Mouse (Mus musculus) frontal cortex, postnatal 10 days (tissue): ENCODE measurements around the gene Bmpr1b.

Source experiments
- DNase-seq, 2 experiments: peaks; one replicate each; pipeline ENCODE4 v3.0.0; 2022; ENCODE audit warnings: low spot score in 2 of 2, mixed read lengths in 1 of 2

Gene Bmpr1b

DNA sequence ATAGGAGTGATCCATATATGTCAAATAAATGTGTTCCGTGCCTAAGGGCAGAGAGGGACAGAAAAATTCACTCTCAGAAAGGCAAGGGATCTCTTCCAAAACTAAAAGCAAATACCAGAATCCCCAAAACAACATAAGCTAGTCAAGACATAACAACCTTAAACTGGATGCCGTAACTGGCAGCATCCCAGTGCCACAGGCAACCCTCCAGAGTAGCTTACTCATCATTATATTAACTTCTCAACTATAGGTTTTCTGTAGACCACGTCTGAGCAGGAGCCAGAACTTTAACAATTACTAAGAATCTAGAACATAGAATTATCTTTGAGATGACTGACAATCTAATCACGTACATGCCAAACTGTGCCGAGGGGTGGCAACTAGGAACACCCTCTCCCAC, 128.9 kb downstream of the Bmpr1b start:
- no peak for DNase-seq

- no peak for DNase-seq
These were observed 135.1 kb downstream of the Bmpr1b start for GRCm38 (mm10) chr3:142034160-142034559.

DNA sequence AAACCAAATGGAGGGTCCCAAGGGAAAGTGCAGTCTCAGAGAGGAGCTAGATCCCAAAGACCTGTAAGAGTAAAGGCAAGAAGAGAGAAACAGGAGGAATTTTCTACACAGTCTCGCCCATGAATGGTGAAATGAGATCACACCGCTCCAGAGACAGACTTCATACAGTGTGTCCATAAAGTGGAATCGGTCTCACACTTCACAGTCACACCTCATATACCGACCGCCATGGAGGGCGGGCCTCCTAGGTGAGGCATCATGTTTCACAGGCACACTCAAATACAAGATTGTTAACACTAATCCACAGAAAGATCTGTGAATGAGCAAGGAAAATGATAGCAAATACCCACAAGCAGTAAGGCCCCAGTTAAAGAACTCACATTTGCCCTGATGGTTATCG, 149.5 kb downstream of the Bmpr1b start:
- no peak for DNase-seq

- no peak for DNase-seq
These were observed 184.7 kb downstream of the Bmpr1b start for GRCm38 (mm10) chr3:141984548-141984947.

DNA sequence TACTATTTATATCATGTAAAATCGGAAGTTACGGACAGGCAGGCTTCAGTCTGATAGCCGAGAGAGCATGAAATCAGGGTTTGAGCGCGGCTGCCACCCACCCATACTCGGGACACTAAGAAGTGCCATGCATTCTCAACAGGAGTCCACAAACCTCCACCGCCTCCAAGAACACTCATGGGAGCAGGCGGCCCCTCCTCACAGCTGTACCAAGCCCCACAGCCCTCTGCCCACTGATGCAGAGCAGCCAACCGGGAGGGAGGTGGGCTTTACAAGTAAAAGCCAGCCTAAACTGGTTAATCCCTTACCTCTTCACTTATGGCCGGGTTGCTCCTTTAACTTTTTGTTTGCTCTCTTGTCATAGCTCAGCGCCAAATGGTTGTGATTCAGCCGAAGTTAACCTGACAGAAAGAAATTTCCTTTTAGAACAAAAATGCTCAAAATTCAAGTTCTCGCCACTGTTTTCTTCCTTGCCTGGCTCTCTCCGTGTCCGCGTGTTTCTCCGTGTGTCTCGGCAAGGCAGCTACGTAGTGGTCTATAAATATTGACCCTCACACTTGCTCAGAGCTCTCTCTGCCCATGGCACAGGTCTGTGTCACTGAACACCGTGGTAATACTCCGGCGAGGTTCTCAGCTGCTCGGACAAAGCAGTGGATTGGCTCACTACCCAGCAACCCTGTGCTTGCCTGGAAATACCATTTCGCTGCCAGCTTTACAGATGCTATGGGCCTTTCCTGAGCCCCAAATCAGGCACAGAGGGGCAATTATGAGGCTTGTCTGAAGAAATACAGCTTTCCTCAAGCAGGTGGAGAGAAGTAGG, 187.4 kb downstream of the Bmpr1b start:
- DNase-seq = peak in 1 of 2 experiments; percentile 11

- DNase-seq = no peak
These were observed 203.0 kb downstream of the Bmpr1b start for GRCm38 (mm10) chr3:141966244-141966643.

GRCm38 (mm10) chr3:141952931-141953330, 216.3 kb downstream of the Bmpr1b start:
- DNase-seq = no peak

GRCm38 (mm10) chr3:141950642-141951041, 218.6 kb downstream of the Bmpr1b start:
- DNase-seq = no peak

- DNase-seq = no peak
These were observed 220.7 kb downstream of the Bmpr1b start for GRCm38 (mm10) chr3:141948506-141948905.

DNA sequence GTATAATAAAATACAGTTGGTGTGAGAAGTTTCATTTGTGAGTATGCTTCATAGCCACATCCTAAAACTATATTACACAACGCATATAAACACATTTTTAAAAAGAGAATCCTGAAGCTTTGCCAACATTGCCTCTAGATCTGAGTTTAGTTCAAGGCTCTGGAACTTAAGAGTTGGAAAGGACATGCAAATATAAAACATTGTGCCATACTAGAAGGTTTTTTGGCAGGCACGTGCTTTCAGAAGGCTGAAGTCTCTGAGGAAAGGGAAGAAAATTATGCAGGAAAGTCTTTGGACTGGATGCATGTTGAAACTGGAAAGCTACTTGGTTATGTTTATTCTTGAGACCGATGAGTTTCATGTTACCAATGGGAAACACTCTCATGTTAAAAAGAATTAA, 221.1 kb downstream of the Bmpr1b start:
- no peak for DNase-seq

DNA sequence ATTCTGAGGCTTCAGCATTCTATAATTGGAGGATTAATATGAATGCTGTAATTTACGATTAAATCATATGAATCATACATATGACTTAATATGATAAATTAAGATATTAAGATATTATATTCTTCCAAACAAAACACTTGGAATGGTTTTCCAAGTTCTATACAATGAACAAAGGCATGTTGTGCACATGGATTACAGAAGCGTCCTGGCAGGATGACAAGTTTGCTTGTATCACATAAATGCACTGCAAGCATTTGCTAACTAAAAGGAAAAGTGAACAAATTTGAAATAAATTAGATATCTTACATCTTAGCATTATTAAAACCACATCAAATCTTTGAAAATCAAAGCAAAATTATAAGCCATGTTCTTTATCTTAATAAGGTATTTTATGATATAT, 222.4 kb downstream of the Bmpr1b start:
- DNase-seq = no peak

DNA sequence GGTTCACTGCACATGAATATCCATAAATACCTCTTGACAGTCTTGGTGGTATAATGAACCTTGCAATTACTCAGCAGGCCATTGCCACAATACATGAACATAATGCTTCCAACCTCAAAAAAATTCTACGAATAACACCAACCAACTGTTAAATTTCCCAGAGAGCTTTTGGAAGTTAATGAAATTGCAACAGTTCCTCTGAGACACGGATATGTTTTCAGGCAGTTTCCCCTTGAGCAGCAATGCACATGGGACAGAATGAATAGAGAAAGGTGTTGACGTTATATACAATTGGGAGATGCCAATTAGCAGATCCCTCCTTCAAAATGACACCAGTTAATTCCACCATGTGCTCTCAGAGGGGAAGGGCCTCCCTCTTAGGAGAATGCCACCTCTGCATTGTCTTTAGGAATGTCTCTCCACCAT, 225.9 kb downstream of the Bmpr1b start:
- no peak for DNase-seq

DNA sequence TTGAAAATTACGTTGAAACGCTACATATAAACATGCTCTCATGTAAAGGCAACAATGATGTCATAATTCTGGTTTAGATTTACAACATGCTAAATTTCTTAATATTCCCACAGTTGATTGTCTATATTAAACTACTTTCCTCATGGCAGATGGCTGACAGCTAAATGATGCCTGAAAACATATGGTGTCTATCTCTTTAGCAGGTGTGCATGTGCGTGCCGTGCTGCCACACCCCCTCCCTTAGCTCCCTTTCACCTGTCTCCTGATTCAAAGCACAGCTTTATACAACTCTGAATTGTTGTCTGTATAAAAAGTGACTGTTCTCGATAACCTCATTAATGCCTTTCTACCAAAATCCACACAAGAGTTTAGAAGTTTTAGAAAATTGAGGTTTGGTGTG, 229.0 kb downstream of the Bmpr1b start:
- no peak for DNase-seq

DNA sequence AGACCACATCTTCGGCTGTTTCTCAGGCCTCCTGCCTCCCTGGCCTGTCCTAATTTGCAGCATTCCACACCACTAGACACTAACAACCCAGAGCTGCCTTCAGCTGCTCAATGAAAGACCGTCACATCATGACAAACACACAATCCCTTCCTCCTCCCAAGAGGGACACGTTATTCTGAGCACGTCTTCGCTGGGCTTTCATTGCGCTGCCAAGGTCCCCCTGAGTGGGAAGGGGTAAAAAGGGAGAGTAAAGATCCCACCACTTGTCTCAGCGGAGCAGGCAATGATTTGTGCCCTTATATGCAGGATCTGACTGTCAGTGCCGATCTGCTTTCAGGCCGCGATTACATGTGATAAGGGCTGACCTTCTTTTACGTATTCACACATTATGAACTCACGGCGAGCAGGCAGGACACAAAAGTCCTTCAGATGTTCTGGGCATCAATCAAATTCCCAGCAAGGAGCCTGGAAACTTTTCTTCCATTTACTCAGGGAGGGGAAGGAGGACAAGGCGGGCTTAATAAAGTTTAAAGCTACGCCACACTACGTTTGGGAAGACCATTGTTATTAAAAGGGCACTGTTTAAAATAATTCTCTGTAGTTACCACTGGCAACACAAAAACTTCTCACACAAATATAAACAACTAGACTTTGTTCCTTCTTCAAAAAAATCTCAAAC, 232.5 kb downstream of the Bmpr1b start:
- DNase-seq = peak in 1 of 2 experiments; percentile 25

DNA sequence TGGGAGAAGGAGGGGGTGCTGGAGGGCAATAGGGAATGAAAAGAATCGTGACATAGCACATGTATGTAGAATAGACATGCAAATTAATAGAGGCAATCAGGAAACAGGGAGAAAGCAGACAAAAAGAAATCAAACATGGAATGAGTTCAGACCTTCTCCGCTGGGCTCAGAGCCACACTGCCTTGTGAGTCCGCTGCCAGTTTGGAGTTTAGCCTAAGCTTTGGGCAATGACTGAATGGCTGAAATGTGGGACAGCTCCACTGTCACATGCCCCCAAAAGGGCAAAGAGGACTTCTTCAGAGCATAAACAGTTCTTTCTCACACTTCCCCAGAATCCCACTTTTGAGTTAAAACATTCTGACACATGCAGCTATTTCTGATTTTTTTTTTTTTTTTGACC, 236.3 kb downstream of the Bmpr1b start:
- DNase-seq = peak in 1 of 2 experiments; percentile 28

DNA sequence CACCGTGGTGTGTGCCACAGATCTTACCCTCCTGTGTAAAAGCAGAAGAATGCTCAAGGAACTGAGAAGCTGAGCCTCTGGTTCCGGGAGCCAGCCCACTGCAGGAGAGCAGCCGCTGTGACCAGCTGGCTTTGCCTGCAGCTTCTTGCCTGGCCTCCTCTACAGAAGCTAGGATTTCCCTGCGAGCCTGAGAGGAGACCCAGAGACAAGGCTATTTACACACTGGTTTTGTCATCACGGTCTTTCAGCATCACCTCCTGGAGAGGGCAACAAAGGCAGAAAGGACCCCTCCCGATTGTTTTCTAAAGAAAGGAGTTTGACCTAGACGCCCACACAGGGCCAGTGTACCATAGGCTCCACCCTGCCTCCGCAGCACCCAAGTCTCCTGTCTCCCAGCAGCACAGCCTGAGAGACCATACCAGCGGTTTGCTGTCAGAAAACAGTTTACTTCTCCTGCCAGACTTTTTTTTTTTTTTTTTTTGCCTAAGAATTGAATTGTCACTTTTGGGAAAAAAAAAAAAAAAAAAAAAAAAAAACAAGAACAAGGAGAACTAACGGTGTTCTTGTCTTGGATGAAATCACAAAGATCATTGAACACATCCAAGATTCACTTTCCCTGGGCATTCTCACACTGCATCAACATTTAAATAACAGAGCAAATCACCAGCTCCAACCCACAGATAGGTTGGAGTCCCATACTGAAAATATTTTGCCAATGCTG, 237.7 kb downstream of the Bmpr1b start:
- peak in 1 of 2 experiments; percentile 24 for DNase-seq

DNA sequence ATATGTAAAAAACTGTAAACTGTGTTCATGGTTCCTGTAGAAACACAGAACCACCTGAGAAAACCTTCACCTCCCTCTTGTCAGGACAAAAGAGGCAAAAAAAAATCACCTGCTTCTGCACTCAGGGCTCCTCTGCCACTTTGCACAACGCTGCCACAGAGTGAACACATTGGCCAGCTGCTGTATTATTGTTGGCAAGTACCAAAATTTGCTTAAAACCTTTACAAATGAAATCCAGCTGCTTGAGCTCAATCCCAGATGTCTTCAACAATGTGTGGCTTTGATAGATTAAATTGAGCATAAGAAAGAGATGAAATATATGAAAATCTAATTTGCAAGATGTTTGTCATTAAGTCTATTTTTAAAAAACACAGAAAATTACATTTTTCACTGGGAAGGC, 245.8 kb downstream of the Bmpr1b start:
- no peak for DNase-seq

DNA sequence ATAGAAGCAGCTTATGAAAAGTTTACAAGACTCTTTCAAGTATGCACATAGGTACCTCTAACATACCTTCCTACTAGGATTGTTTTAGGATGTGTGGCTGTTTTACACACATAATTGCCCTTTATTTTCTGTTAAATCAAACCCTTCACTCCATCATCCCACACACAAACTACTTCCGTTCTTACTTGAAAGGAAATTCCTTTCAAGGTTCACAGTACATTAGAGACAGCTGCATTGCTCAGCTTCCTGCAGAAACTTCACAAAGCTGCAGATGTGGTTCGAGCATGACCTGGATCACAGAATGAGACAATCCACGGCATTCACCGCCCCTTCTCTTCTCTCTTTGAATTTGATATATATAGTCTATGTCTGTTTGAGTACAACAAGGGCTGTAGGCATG, 248.1 kb downstream of the Bmpr1b start:
- DNase-seq = no peak

GRCm38 (mm10) chr3:141919661-141920060, 249.6 kb downstream of the Bmpr1b start:
- no peak for DNase-seq

- no peak for DNase-seq
These were observed 252.1 kb downstream of the Bmpr1b start for GRCm38 (mm10) chr3:141917166-141917565.

- DNase-seq = no peak
These were observed 253.2 kb downstream of the Bmpr1b start for GRCm38 (mm10) chr3:141915995-141916394.

GRCm38 (mm10) chr3:141914588-141914987, 254.6 kb downstream of the Bmpr1b start:
- no peak for DNase-seq

- DNase-seq = no peak
These were observed 260.1 kb downstream of the Bmpr1b start for GRCm38 (mm10) chr3:141909136-141909535.
